Mouse (Mus musculus): Measurements from ENCODE around the gene Snx21.

Gene Snx21

GRCm38 (mm10) chr2:164829090-164829489 is 43.5 kb downstream of the Snx21 start:
- no peak for DNase-seq (ENCODE audit: low spot score)

GRCm38 (mm10) chr2:164831029-164831428 is 45.4 kb downstream of the Snx21 start:
- DNase-seq (ENCODE audit: low spot score) = no peak

GRCm38 (mm10) chr2:164832032-164832747 is 46.6 kb downstream of the Snx21 start:
- no peak for DNase-seq (ENCODE audit: low spot score)

GRCm38 (mm10) chr2:164832748-164833301 is 47.2 kb downstream of the Snx21 start, which contains the start of gene Ctsa:
TSS of gene Ctsa (plus strand) at chr2:164832873.
- DNase-seq (ENCODE audit: low spot score) = peak; percentile 88

- DNase-seq (ENCODE audit: low spot score) = peak; percentile 95
Measured at GRCm38 (mm10) chr2:164833314-164833959, 47.8 kb downstream of the Snx21 start, which contains the start of gene Neurl2. TSS of gene Neurl2 (minus strand) at chr2:164833456.

GRCm38 (mm10) chr2:164834531-164834930 is 48.9 kb downstream of the Snx21 start:
- peak; percentile 57 for DNase-seq (ENCODE audit: low spot score)

GRCm38 (mm10) chr2:164835164-164835563 is 49.5 kb downstream of the Snx21 start:
- DNase-seq (ENCODE audit: low spot score) = no peak

All from MN1 (cell line).